Mouse (Mus musculus): ENCODE data around the gene Dcaf8. TPM values are rescaled to one million over a fixed set of nuclear protein-coding genes. Genes with fewer than 3 reads are reported as not detected.

Dcaf8 gene
- total and polyA plus RNA-seq, 3 experiments, result 31.7 to 49.0 (median 45.8) TPM

DNA sequence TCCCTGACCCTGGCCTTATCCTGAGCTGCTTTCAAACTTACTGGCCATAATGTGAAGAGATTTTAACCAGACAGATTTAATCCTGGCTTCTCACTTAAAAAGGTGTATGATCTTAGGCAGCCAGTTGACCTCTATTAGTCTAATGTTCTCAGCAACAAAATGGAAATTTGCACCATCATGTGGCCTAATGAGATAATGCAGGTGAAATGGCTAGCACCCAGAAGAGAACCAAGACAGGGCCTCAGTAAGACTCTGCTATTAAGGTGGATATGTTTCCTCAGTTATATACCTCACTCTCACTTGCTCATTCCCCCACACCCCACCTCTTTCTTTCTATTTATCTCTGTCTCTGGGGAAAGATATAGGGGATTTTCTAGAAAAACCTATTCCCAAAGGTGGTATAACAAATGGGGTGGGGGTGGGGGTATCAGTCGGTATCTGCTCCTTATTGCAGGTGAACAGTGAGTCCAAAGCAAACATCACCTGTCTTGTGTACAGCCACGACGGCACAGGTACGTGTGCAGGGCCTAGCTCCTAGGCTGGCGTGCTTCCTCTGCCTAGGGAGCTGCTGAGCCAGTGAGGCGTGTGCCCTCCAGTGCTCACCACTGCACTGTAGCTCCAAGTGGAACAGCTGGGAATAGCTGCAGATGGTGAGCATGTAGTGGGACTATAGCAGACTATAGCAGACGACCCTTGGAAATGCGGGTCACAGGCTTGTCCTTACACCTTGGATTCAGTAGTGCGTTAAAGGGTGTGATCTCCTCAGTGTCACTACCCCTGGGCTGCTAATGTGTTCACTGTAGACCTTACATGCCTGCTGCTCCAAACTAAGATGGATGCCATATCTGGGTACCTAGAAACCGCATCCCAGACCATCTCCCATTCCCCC lies 38.8 kb downstream of the Dcaf8 start:
- TF ChIP-seq ZNF384 (IDR thresholded peaks at IDR 0.05; ENCODE audit: low read depth, low read length) (no peak), MEF2A (IDR thresholded peaks at IDR 0.05; ENCODE audit: extremely low read depth, insufficient replicate concordance, low read depth, low read length, poor library complexity, severe bottlenecking) (no peak), RAD21 (IDR thresholded peaks at IDR 0.05; ENCODE audit: low read depth, low read length) (peak; percentile 26), CTCF (IDR thresholded peaks at IDR 0.05 in 2 of 3, conservative IDR thresholded peaks at IDR 0.05 in 1 of 3; ENCODE audit: control insufficient read depth in 1 of 3, insufficient read depth in 1 of 3, low read depth in 2 of 3, low read length in 3 of 3, poor library complexity in 1 of 3, severe bottlenecking in 1 of 3) (peak in 2 of 3 experiments; percentile 2 to 52; a peak in 2 of 6 replicates), SMC3 (IDR thresholded peaks at IDR 0.05; ENCODE audit: low read depth, low read length) (peak; percentile 46), TCF12 (IDR thresholded peaks at IDR 0.05; ENCODE audit: low read depth, low read length) (no peak)
- Histone ChIP-seq H3K9ac (ENCODE audit: control insufficient read depth, low read depth, low read length, poor library complexity, severe bottlenecking) (no peak overlapping the region), H3K4me3 (ENCODE audit: control insufficient read depth in 1 of 2, insufficient read depth in 1 of 2, low read depth in 2 of 2, low read length in 2 of 2) (no peak overlapping the region), H3K4me1 (ENCODE audit: control insufficient read depth in 1 of 2, insufficient read depth in 2 of 2, low read length in 2 of 2) (peaks cover 3 to 7% of the 10 kb centered on the region in 2 experiments), H3K27ac (ENCODE audit: control insufficient read depth, low read depth, low read length) (no peak overlapping the region), H3K79me2 (ENCODE audit: control insufficient read depth, insufficient read depth, low read length, poor library complexity) (no peaks in the 10 kb centered on the region), H3K27me3 (ENCODE audit: control insufficient read depth in 1 of 2, insufficient read depth in 2 of 2, low read length in 2 of 2) (no peaks in the 10 kb centered on the region), H3K36me3 (ENCODE audit: control insufficient read depth in 1 of 2, insufficient read depth in 2 of 2, low read length in 2 of 2) (peaks cover 15 to 26% of the 10 kb centered on the region in 2 experiments), H3K9me3 (replicated peaks; ENCODE audit: insufficient read depth, low read length) (no peaks in the 10 kb centered on the region)
- peak; percentile 45 for DNase-seq (ENCODE audit: low read depth, low spot score)

DNA sequence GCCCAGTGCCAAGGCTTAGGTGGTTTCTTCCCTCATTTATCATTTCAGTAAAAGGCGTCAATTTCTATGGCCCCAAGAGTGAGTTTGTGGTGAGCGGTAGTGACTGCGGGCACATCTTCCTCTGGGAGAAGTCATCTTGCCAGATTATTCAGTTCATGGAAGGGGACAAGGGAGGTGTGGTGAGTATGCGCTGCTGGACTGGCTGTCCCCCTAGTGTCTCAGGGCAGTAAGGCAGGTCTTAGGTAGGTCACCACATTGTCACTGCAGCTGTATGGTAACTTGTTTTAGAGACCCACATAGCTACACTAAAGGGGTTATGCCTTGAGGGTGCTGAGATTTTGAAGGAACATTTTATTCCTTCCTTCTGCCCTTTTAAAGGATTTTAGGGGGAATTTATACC lies 41.0 kb downstream of the Dcaf8 start:
- Histone ChIP-seq H3K9ac (ENCODE audit: control insufficient read depth, low read depth, low read length, poor library complexity, severe bottlenecking) (no peak overlapping the region), H3K36me3 (ENCODE audit: control insufficient read depth in 1 of 2, insufficient read depth in 2 of 2, low read length in 2 of 2) (peaks cover 5 to 28% of the 10 kb centered on the region in 2 experiments), H3K27me3 (ENCODE audit: control insufficient read depth in 1 of 2, insufficient read depth in 2 of 2, low read length in 2 of 2) (no peaks in the 10 kb centered on the region), H3K79me2 (ENCODE audit: control insufficient read depth, insufficient read depth, low read length, poor library complexity) (no peaks in the 10 kb centered on the region), H3K27ac (ENCODE audit: control insufficient read depth, low read depth, low read length) (no peak overlapping the region), H3K9me3 (replicated peaks; ENCODE audit: insufficient read depth, low read length) (no peaks in the 10 kb centered on the region), H3K4me3 (ENCODE audit: control insufficient read depth in 1 of 2, insufficient read depth in 1 of 2, low read depth in 2 of 2, low read length in 2 of 2) (no peak overlapping the region), H3K4me1 (ENCODE audit: control insufficient read depth in 1 of 2, insufficient read depth in 2 of 2, low read length in 2 of 2) (peaks cover 0 to 3% of the 10 kb centered on the region in 2 experiments; a peak in 1 of 4 replicates)
- TF ChIP-seq SIN3A (IDR thresholded peaks at IDR 0.05; ENCODE audit: low read length) (no peak), CTCF (IDR thresholded peaks at IDR 0.05 in 2 of 3, conservative IDR thresholded peaks at IDR 0.05 in 1 of 3; ENCODE audit: control insufficient read depth in 1 of 3, insufficient read depth in 1 of 3, low read depth in 2 of 3, low read length in 3 of 3, poor library complexity in 1 of 3, severe bottlenecking in 1 of 3) (peak; percentile 36 to 62 (median 44); a peak in 5 of 6 replicates), SMC3 (IDR thresholded peaks at IDR 0.05; ENCODE audit: low read depth, low read length) (peak; percentile 17; the same call in 1 of the 2 replicates), POLR2AphosphoS2 (IDR thresholded peaks at IDR 0.05; ENCODE audit: low read length) (no peak)
- peak; percentile 47 for DNase-seq (ENCODE audit: low read depth, low spot score)

DNA sequence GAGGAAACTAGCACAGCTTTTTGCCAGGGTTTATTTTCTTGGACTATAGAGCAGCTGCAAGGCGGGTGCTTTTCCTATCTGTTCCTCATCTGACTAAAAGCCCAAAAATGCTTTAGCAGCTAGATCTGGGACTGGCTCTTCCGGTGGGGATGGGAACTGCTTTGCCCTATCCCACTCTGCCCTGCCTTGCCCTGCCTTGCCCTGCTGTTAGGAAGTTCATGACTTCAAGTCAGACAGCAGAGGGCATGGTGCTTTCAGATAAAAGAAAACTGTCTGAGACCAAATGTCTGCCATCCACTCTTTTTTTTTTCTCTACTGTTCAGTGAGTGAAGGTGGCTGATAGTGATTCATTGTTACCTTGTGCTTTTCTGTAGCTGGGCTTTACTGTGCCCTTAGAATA lies 43.7 kb downstream of the Dcaf8 start:
- H3K9ac ChIP-seq (ENCODE audit: control insufficient read depth, low read depth, low read length, poor library complexity, severe bottlenecking), result no peak overlapping the region
- no peak for TF ChIP-seq POLR2A (IDR thresholded peaks at IDR 0.05; ENCODE audit: control insufficient read depth in 1 of 2, insufficient read depth in 1 of 2, low read depth in 1 of 2, low read length in 2 of 2, poor library complexity in 1 of 2)
- TF ChIP-seq TAL1 (IDR thresholded peaks at IDR 0.05; ENCODE audit: low read length), result no peak
- no peak for TF ChIP-seq ZMIZ1 (IDR thresholded peaks at IDR 0.05; ENCODE audit: low read depth, low read length)
- no peak for TF ChIP-seq USF2 (IDR thresholded peaks at IDR 0.05; ENCODE audit: borderline replicate concordance in 1 of 2, insufficient read depth in 1 of 2, low read depth in 1 of 2, low read length in 2 of 2)
- no peak for TF ChIP-seq GABPA (IDR thresholded peaks at IDR 0.05; ENCODE audit: low read depth, low read length)
- no peak for TF ChIP-seq E2F4 (IDR thresholded peaks at IDR 0.05; ENCODE audit: borderline replicate concordance, low read depth, low read length)
- TF ChIP-seq JUND (IDR thresholded peaks at IDR 0.05; ENCODE audit: low read depth, low read length), result no peak
- no peak for TF ChIP-seq CHD2 (IDR thresholded peaks at IDR 0.05; ENCODE audit: low read length)
- no peak for TF ChIP-seq GATA1 (IDR thresholded peaks at IDR 0.05; ENCODE audit: low read depth, low read length)
- TF ChIP-seq HCFC1 (IDR thresholded peaks at IDR 0.05; ENCODE audit: low read depth, low read length), result no peak
- TF ChIP-seq CTCF (IDR thresholded peaks at IDR 0.05 in 2 of 3, conservative IDR thresholded peaks at IDR 0.05 in 1 of 3; ENCODE audit: control insufficient read depth in 1 of 3, insufficient read depth in 1 of 3, low read depth in 2 of 3, low read length in 3 of 3, poor library complexity in 1 of 3, severe bottlenecking in 1 of 3), result no peak
- no peak for TF ChIP-seq MAZ (IDR thresholded peaks at IDR 0.05; ENCODE audit: low read depth, low read length)
- no peak for TF ChIP-seq UBTF (IDR thresholded peaks at IDR 0.05; ENCODE audit: borderline replicate concordance, insufficient read depth, low read depth, low read length)
- TF ChIP-seq POLR2AphosphoS2 (IDR thresholded peaks at IDR 0.05; ENCODE audit: low read length), result no peak
- TF ChIP-seq NRF1 (IDR thresholded peaks at IDR 0.05; ENCODE audit: insufficient read depth, low read depth, low read length, poor library complexity, severe bottlenecking), result no peak
- H3K79me2 ChIP-seq (ENCODE audit: control insufficient read depth, insufficient read depth, low read length, poor library complexity), result no peaks in the 10 kb centered on the region
- H3K4me3 ChIP-seq (ENCODE audit: control insufficient read depth in 1 of 2, insufficient read depth in 1 of 2, low read depth in 2 of 2, low read length in 2 of 2), result no peak overlapping the region
- H3K9me3 ChIP-seq (replicated peaks; ENCODE audit: insufficient read depth, low read length), result no peaks in the 10 kb centered on the region
- H3K27me3 ChIP-seq (ENCODE audit: control insufficient read depth in 1 of 2, insufficient read depth in 2 of 2, low read length in 2 of 2), result no peaks in the 10 kb centered on the region
- no peak for DNase-seq (ENCODE audit: low read depth, low spot score)
- no peaks in the 10 kb centered on the region for H3K4me1 ChIP-seq (ENCODE audit: control insufficient read depth in 1 of 2, insufficient read depth in 2 of 2, low read length in 2 of 2)
- H3K36me3 ChIP-seq (ENCODE audit: control insufficient read depth in 1 of 2, insufficient read depth in 2 of 2, low read length in 2 of 2), result peaks cover 0 to 26% of the 10 kb centered on the region in 2 experiments; a peak in 2 of 4 replicates
- no peak overlapping the region for H3K27ac ChIP-seq (ENCODE audit: control insufficient read depth, low read depth, low read length)

All from MEL (cell line).